Mouse (Mus musculus) ES-E14 (cell line): ENCODE results near the gene Skap1.

Source experiments
- MAFK ChIP-seq: IDR thresholded peaks from 2 replicates; pipeline ENCODE4 v1.6.1; 2014; ENCODE audit warnings: mild to moderate bottlenecking, low read depth, low read length, inconsistent platforms; ENCODE audit not compliant: insufficient read depth
- ZNF384 ChIP-seq: IDR thresholded peaks from 2 replicates; pipeline ENCODE4 v1.6.1; 2012; ENCODE audit warnings: low read depth, low read length, inconsistent platforms

GRCm38 (mm10) chr11:96642173-96643140 is 178.1 kb downstream of the Skap1 start:
- TF ChIP-seq ZNF384 (no peak), MAFK (no peak)
